Mouse (Mus musculus) liver, embryonic 16.5 days (tissue): ENCODE measurements around the gene Ppil4. TPM values are rescaled to one million over a fixed set of nuclear protein-coding genes. Genes with fewer than 3 reads are reported as not detected.
A peak's percentile ranks its signal among the peaks of the same experiment; 100 is the strongest.

ENCODE experiments used
- ATAC-seq: fragments of 200-750 bp; cut with Nextera tagmentation; 2 replicates; pipeline ENCODE4 v1.8.0; 2017; ENCODE audit warnings: low read depth, mild to moderate bottlenecking, moderate number of reproducible peaks, moderate library complexity
- H3K27ac ChIP-seq: fragments of 300-500 bp; sonication (generic); 2 replicates; pipeline ENCODE4 v1.5.1; 2014; ENCODE audit warnings: mild to moderate bottlenecking, low read length
- H3K27me3 ChIP-seq: fragments of 300-500 bp; sonication (generic); 2 replicates; pipeline ENCODE4 v1.6.1; 2014; ENCODE audit warnings: low read depth, low read length, mixed read lengths; ENCODE audit not compliant: control insufficient read depth, insufficient read depth
- H3K36me3 ChIP-seq: fragments of 300-500 bp; sonication (generic); 2 replicates; pipeline ENCODE4 v1.6.1; 2014; ENCODE audit warnings: mild to moderate bottlenecking; ENCODE audit not compliant: control insufficient read depth, insufficient read depth
- H3K4me1 ChIP-seq: fragments of 300-500 bp; sonication (generic); 2 replicates; pipeline ENCODE4 v1.6.1; 2014; ENCODE audit warnings: low read depth, low read length, mixed read lengths; ENCODE audit not compliant: control insufficient read depth
- H3K4me2 ChIP-seq: fragments of 300-500 bp; sonication (generic); 2 replicates; pipeline ENCODE4 v1.6.1; 2014; ENCODE audit warnings: low read depth, low read length, mixed read lengths
- H3K4me3 ChIP-seq: fragments of 300-500 bp; sonication (generic); 2 replicates; pipeline ENCODE4 v1.5.1; 2014; ENCODE audit warnings: low read depth, mild to moderate bottlenecking, low read length
- H3K9ac ChIP-seq: fragments of 300-500 bp; sonication (generic); 2 replicates; pipeline ENCODE4 v1.6.1; 2014; ENCODE audit warnings: low read depth, low read length
- H3K9me3 ChIP-seq: fragments of 300-500 bp; sonication (generic); replicated peaks from 2 replicates; pipeline ENCODE4 v1.6.1; 2016; ENCODE audit warnings: low read length; ENCODE audit not compliant: control insufficient read depth
- WGBS: fragments of 180-500 bp; shearing (Covaris S2); extraction: QIAGEN DNeasy Blood & Tissue Kit; methylation state at CpG from one replicate; pipeline ENCODE4 v1.1.7; 2014; ENCODE audit not compliant: insufficient replicate concordance; 5-methylcytosine and 5-hydroxymethylcytosine counted together
- polyA plus RNA-seq: library from polyadenylated mRNA; unstranded; fragments of >200 nt; fragmentation: Nextera tagmentation; extraction: Ambion mirVana; gene quantifications from 2 replicates; pipeline ENCODE4 v1.2.1, GENCODE M21; 2015

Ppil4 gene
- polyA plus RNA-seq, 1 experiment from 2014 or later = 20.2 TPM

- under 1% methylated on average over 65 of the region's 77 CpGs for WGBS
- peaks cover 6% of the 10 kb centered on the region; the same call in 1 of the 2 replicates for H3K4me1 ChIP-seq
- peak overlapping the region; percentile 92 for H3K4me3 ChIP-seq
- peak; percentile 96 for ATAC-seq
- peak overlapping the region; percentile 92 for H3K9ac ChIP-seq
- no peaks in the 10 kb centered on the region for H3K27me3 ChIP-seq
- no peaks in the 10 kb centered on the region for H3K36me3 ChIP-seq
- peak overlapping the region; percentile 85 for H3K4me2 ChIP-seq
- H3K27ac ChIP-seq = peak overlapping the region; percentile 66
- no peaks in the 10 kb centered on the region for H3K9me3 ChIP-seq
Measured at GRCm38 (mm10) chr10:7780238-7781176, 12.2 kb upstream of the Ppil4 start.

- H3K27me3 ChIP-seq = no peaks in the 10 kb centered on the region
- 43% methylated on average over 3 of the region's 3 CpGs for WGBS
- H3K9ac ChIP-seq = peak overlapping the region; percentile 23; the same call in 1 of the 2 replicates
- H3K36me3 ChIP-seq = no peaks in the 10 kb centered on the region
- ATAC-seq = no peak
- H3K4me2 ChIP-seq = peak overlapping the region; percentile 60
- H3K4me1 ChIP-seq = peaks cover 6% of the 10 kb centered on the region; the same call in 1 of the 2 replicates
- peak overlapping the region; percentile 21; the same call in 1 of the 2 replicates for H3K27ac ChIP-seq
- H3K9me3 ChIP-seq = no peaks in the 10 kb centered on the region
- peak overlapping the region; percentile 92 for H3K4me3 ChIP-seq
Measured at GRCm38 (mm10) chr10:7781214-7781613, 11.5 kb upstream of the Ppil4 start.

- Histone ChIP-seq H3K4me3 (no peak overlapping the region), H3K4me2 (no peak overlapping the region), H3K9ac (no peak overlapping the region), H3K36me3 (peaks cover 7% of the 10 kb centered on the region), H3K27me3 (no peaks in the 10 kb centered on the region), H3K9me3 (no peaks in the 10 kb centered on the region), H3K27ac (no peak overlapping the region), H3K4me1 (peaks cover 3% of the 10 kb centered on the region; the same call in 1 of the 2 replicates)
- WGBS = 52% methylated on average over 2 of the region's 2 CpGs
- no peak for ATAC-seq
Measured at GRCm38 (mm10) chr10:7787319-7787718, 5.4 kb upstream of the Ppil4 start.

- Histone ChIP-seq H3K4me3 (peak overlapping the region; percentile 83), H3K4me1 (peaks cover 7% of the 10 kb centered on the region), H3K9ac (peak overlapping the region; percentile 84), H3K36me3 (peaks cover 18% of the 10 kb centered on the region), H3K27me3 (no peaks in the 10 kb centered on the region), H3K27ac (peak overlapping the region; percentile 85), H3K9me3 (no peaks in the 10 kb centered on the region), H3K4me2 (peak overlapping the region; percentile 62)
- peak; percentile 3; the same call in 1 of the 2 replicates for ATAC-seq
- 0% methylated on average over 10 of the region's 10 CpGs for WGBS
Measured at GRCm38 (mm10) chr10:7792254-7792750, 389 bp upstream of the Ppil4 start.

- no peak overlapping the region for H3K27ac ChIP-seq
- no peaks in the 10 kb centered on the region for H3K4me1 ChIP-seq
- no peak overlapping the region for H3K4me3 ChIP-seq
- no peak for ATAC-seq
- H3K4me2 ChIP-seq = no peak overlapping the region
- WGBS = 25% methylated on average over 3 of the region's 3 CpGs
- no peak overlapping the region for H3K9ac ChIP-seq
- no peaks in the 10 kb centered on the region for H3K9me3 ChIP-seq
- no peaks in the 10 kb centered on the region for H3K27me3 ChIP-seq
- H3K36me3 ChIP-seq = peaks cover 71% of the 10 kb centered on the region
Measured at GRCm38 (mm10) chr10:7801258-7801657, 8.6 kb downstream of the Ppil4 start.

DNA sequence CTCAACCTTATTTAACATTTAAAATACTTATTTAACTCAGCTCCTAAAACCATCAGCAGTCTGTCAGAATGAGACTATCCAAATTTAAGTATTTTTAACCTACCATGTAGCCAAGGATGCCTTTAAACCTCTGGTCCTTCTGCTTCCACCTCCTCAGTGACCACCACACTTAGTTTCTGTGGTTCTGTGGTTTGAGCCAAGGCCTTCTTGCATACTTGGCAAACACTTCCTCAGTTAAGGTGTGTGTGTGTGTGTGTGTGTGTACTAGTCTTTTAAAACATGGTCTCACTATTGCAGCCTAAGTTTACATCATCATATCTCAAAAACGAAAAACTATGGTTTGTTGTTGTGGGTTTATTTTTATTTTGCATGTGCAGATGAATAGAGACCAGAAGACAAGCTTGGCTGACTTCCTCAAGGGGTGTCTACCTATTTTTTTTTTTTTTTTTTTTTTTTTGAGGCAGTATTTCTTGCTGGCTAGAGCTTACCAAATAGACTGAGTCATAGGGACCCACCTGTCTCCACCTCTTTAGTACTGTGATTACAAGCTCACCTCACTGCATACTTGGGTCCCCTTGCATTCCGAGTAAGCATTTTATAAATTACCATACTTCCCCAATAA lies 9.9 kb downstream of the Ppil4 start:
- H3K36me3 ChIP-seq = peaks cover 62% of the 10 kb centered on the region
- no peaks in the 10 kb centered on the region for H3K4me1 ChIP-seq
- H3K9ac ChIP-seq = no peak overlapping the region
- no peak for ATAC-seq
- no peaks in the 10 kb centered on the region for H3K27me3 ChIP-seq
- H3K9me3 ChIP-seq = no peaks in the 10 kb centered on the region
- 74% methylated on average over 2 of the region's 2 CpGs for WGBS
- H3K4me2 ChIP-seq = no peak overlapping the region
- H3K4me3 ChIP-seq = no peak overlapping the region
- H3K27ac ChIP-seq = no peak overlapping the region

DNA sequence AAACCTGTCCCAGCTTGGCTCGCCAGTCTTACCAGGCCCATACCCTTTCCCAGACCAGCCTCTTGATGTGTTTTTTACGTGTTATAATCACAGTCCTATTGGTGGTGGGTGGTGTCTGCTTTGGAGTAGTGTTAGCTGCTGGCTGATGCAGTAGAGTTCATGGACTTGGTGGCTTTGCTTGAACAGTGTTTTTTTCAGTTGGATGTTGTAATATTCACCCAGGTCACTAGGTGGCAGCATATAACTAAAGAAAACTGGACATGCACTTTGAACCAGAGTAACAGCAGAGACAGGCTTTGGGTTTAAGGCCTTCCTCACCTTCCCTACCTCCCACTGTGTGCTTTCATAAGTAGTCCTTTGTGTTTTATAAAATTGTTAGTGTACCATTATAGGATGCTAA lies 17.2 kb downstream of the Ppil4 start:
- no peak for ATAC-seq
- no peaks in the 10 kb centered on the region for H3K4me1 ChIP-seq
- H3K36me3 ChIP-seq = peaks cover 25% of the 10 kb centered on the region
- no peaks in the 10 kb centered on the region for H3K27me3 ChIP-seq
- H3K9me3 ChIP-seq = no peaks in the 10 kb centered on the region
- no peak overlapping the region for H3K9ac ChIP-seq
- 36% methylated on average over 2 of the region's 2 CpGs for WGBS
- H3K27ac ChIP-seq = no peak overlapping the region
- H3K4me2 ChIP-seq = no peak overlapping the region
- no peak overlapping the region for H3K4me3 ChIP-seq

- Histone ChIP-seq H3K36me3 (peaks cover 28% of the 10 kb centered on the region), H3K4me3 (no peak overlapping the region), H3K27ac (no peak overlapping the region), H3K4me2 (no peak overlapping the region), H3K9me3 (no peaks in the 10 kb centered on the region), H3K9ac (no peak overlapping the region), H3K27me3 (no peaks in the 10 kb centered on the region), H3K4me1 (no peaks in the 10 kb centered on the region)
- 70% methylated on average over 2 of the region's 2 CpGs for WGBS
- ATAC-seq = no peak
Measured at GRCm38 (mm10) chr10:7816476-7816875, 23.8 kb downstream of the Ppil4 start.
